Mouse (Mus musculus) brown adipose tissue, adult 24 weeks (tissue): ENCODE results near the gene Nrbp1. TPM values are rescaled to one million over a fixed set of nuclear protein-coding genes. Genes with fewer than 3 reads are reported as not detected.

Experiments
- H3K27ac ChIP-seq: fragments of 200-500 bp; replicated peaks from 2 replicates; pipeline ENCODE4 v1.5.1; 2012; ENCODE audit warnings: low read depth, mild to moderate bottlenecking, low read length
- H3K4me1 ChIP-seq: fragments of 200-500 bp; 2 replicates; pipeline ENCODE4 v1.6.1; 2012; ENCODE audit warnings: low read length, mixed read lengths; ENCODE audit not compliant: control insufficient read depth, insufficient read depth, insufficient read length
- H3K4me3 ChIP-seq: fragments of 200-500 bp; 2 replicates; pipeline ENCODE4 v1.5.1; 2012; ENCODE audit warnings: low read depth, mild to moderate bottlenecking, low read length, moderate library complexity; ENCODE audit not compliant: insufficient read depth
- polyA plus RNA-seq: library from polyadenylated mRNA; stranded (reverse); fragments of >200 nt; gene quantifications from 2 replicates; pipeline ENCODE4 v1.2.4, GENCODE M21; 2012; ENCODE audit not compliant: missing spikeins, insufficient read depth, insufficient read length

The Nrbp1 gene
- 31.0 and 33.7 TPM in 2 replicates for polyA plus RNA-seq

GRCm38 (mm10) chr5:31240637-31241521 lies at the start of gene Nrbp1, which contains the start of gene Gm9970:
Gene Nrbp1 (plus strand): TSS chr5:31240864.
Gene Gm9970 (minus strand): TSS chr5:31241232.
- H3K27ac ChIP-seq, result peak within 1 kb of the TSS; percentile 87

GRCm38 (mm10) chr5:31192045-31192938 lies 48.4 kb upstream of the Nrbp1 start:
- H3K4me3 ChIP-seq, result peak overlapping the region; percentile 78
- peaks cover 3% of the 10 kb centered on the region; the same call in 1 of the 2 replicates for H3K4me1 ChIP-seq
- peak overlapping the region; percentile 62 for H3K27ac ChIP-seq

More at GRCm38 (mm10) chr5:31240637-31241521, at the start of gene Nrbp1, which contains the start of gene Gm9970:
- Histone ChIP-seq H3K4me1 (peaks cover 4% of the 10 kb centered on the region; the same call in 1 of the 2 replicates), H3K4me3 (peak within 1 kb of the TSS; percentile 89)

- Histone ChIP-seq H3K27ac (peak within 1 kb of the TSS; percentile 85), H3K4me1 (peaks cover 3% of the 10 kb centered on the region; the same call in 1 of the 2 replicates), H3K4me3 (peak within 1 kb of the TSS; percentile 92)
Observed at GRCm38 (mm10) chr5:31192939-31193630, 47.6 kb upstream of the Nrbp1 start, which contains the start of the genes Snx17 and Eif2b4. Gene Snx17 (plus strand): TSS chr5:31193227. Gene Eif2b4 (minus strand): TSS chr5:31193430.

GRCm38 (mm10) chr5:31193631-31194281 lies 46.9 kb upstream of the Nrbp1 start:
- Histone ChIP-seq H3K27ac (peak overlapping the region; percentile 85), H3K4me3 (peak overlapping the region; percentile 92), H3K4me1 (peaks cover 3% of the 10 kb centered on the region; the same call in 1 of the 2 replicates)

GRCm38 (mm10) chr5:31194486-31195485 lies 45.9 kb upstream of the Nrbp1 start:
- Histone ChIP-seq H3K4me1 (peaks cover 3% of the 10 kb centered on the region; the same call in 1 of the 2 replicates), H3K4me3 (no peak overlapping the region), H3K27ac (no peak overlapping the region)

- Histone ChIP-seq H3K27ac (no peak overlapping the region), H3K4me1 (peaks cover 3% of the 10 kb centered on the region), H3K4me3 (no peak overlapping the region)
Observed at GRCm38 (mm10) chr5:31195671-31196070, 45.0 kb upstream of the Nrbp1 start.

GRCm38 (mm10) chr5:31196207-31196606 lies 44.5 kb upstream of the Nrbp1 start:
- H3K4me1 ChIP-seq, result peaks cover 3% of the 10 kb centered on the region
- H3K27ac ChIP-seq, result no peak overlapping the region
- H3K4me3 ChIP-seq, result no peak overlapping the region

GRCm38 (mm10) chr5:31197072-31197471 lies 43.6 kb upstream of the Nrbp1 start:
- Histone ChIP-seq H3K4me3 (no peak overlapping the region), H3K4me1 (peaks cover under 1% of the 10 kb centered on the region), H3K27ac (no peak overlapping the region)

GRCm38 (mm10) chr5:31198170-31198569 lies 42.5 kb upstream of the Nrbp1 start:
- no peaks in the 10 kb centered on the region; the same call in 1 of the 2 replicates for H3K4me1 ChIP-seq
- H3K4me3 ChIP-seq, result no peak overlapping the region

GRCm38 (mm10) chr5:31198616-31199320 lies 41.9 kb upstream of the Nrbp1 start:
- Histone ChIP-seq H3K4me1 (no peaks in the 10 kb centered on the region; the same call in 1 of the 2 replicates), H3K4me3 (no peak overlapping the region), H3K27ac (no peak overlapping the region)

More at GRCm38 (mm10) chr5:31198170-31198569, 42.5 kb upstream of the Nrbp1 start:
- H3K27ac ChIP-seq, result no peak overlapping the region

- no peak overlapping the region for H3K27ac ChIP-seq
- no peaks in the 10 kb centered on the region; the same call in 1 of the 2 replicates for H3K4me1 ChIP-seq
- H3K4me3 ChIP-seq, result no peak overlapping the region
Observed at GRCm38 (mm10) chr5:31199321-31199892, 41.3 kb upstream of the Nrbp1 start.

- H3K4me3 ChIP-seq, result no peak overlapping the region
- no peaks in the 10 kb centered on the region; the same call in 1 of the 2 replicates for H3K4me1 ChIP-seq
- no peak overlapping the region for H3K27ac ChIP-seq
Observed at GRCm38 (mm10) chr5:31199893-31200292, 40.8 kb upstream of the Nrbp1 start.
